Mouse (Mus musculus): ENCODE results near the gene Coro1c.

- TF ChIP-seq TAL1 (IDR thresholded peaks at IDR 0.05; ENCODE audit: low read length): no peak
- no peak for TF ChIP-seq GATA1 (IDR thresholded peaks at IDR 0.05; ENCODE audit: low read length)
Observed at GRCm38 (mm10) chr5:113877565-113877964, 31.0 kb downstream of the Coro1c start.
